Mouse (Mus musculus) CH12.LX (cell line): ENCODE measurements around the gene Cblc. TPM values are rescaled to one million over a fixed set of nuclear protein-coding genes. Genes with fewer than 3 reads are reported as not detected.

Source experiments
- DNase-seq: peaks from one replicate; pipeline ENCODE4 v3.0.0-alpha.2; 2013; ENCODE audit errors: extremely low read depth
- H3K27ac ChIP-seq: 2 replicates; pipeline ENCODE4 v1.5.1; 2012; ENCODE audit warnings: low read depth, mild to moderate bottlenecking, control low read depth, moderate library complexity; ENCODE audit not compliant: insufficient read depth
- H3K27me3 ChIP-seq: replicated peaks from 2 replicates; pipeline ENCODE3; 2012; ENCODE audit warnings: inconsistent platforms
- H3K36me3 ChIP-seq, 2 experiments: replicated peaks in 1 of 2; 2 replicates each; pipeline versions ENCODE3 to v1.6.1; 2012; ENCODE audit warnings: inconsistent platforms in 1 of 2, low read length in 1 of 2, mild to moderate bottlenecking in 1 of 2, mixed read lengths in 1 of 2, moderate library complexity in 1 of 2; ENCODE audit not compliant: control insufficient read depth in 1 of 2, insufficient read depth in 1 of 2
- H3K4me1 ChIP-seq, 2 experiments: 2 replicates each; pipeline ENCODE4 v1.6.1; 2012; ENCODE audit warnings: inconsistent platforms in 1 of 2, moderate library complexity in 1 of 2; ENCODE audit not compliant: insufficient read depth in 2 of 2, control insufficient read depth in 1 of 2
- H3K4me2 ChIP-seq: 2 replicates; pipeline ENCODE4 v1.6.1; 2012; ENCODE audit warnings: low read depth, mild to moderate bottlenecking, control low read depth; ENCODE audit not compliant: poor library complexity, insufficient read depth, severe bottlenecking
- H3K4me3 ChIP-seq, 3 experiments: fragments of 150-350 bp in 1 of 3; sonication (generic) in 1 of 3; replicated peaks in 1 of 3; 2 replicates each; pipeline versions ENCODE3 to v1.5.1; 2011 to 2012; ENCODE audit warnings: low read depth in 2 of 3, low read length in 2 of 3, mild to moderate bottlenecking in 2 of 3, moderate library complexity in 2 of 3, control low read depth in 1 of 3, improper control_type of control experiment in 1 of 3, inconsistent platforms in 1 of 3, mixed read lengths in 1 of 3; ENCODE audit not compliant: poor library complexity in 1 of 3
- H3K79me2 ChIP-seq: replicated peaks from 2 replicates; pipeline ENCODE4 v1.6.1; 2012; ENCODE audit warnings: mild to moderate bottlenecking, moderate library complexity; ENCODE audit not compliant: control insufficient read depth, poor library complexity, insufficient read depth, severe bottlenecking; ENCODE audit errors: extremely low read depth
- H3K9ac ChIP-seq: 2 replicates; pipeline ENCODE4 v1.6.1; 2012; ENCODE audit warnings: low read depth, mild to moderate bottlenecking, control low read depth, moderate library complexity; ENCODE audit not compliant: insufficient read depth
- H3K9me3 ChIP-seq: replicated peaks from 2 replicates; pipeline ENCODE3; 2012; ENCODE audit warnings: low read length, inconsistent platforms, mixed read lengths
- CHD2 ChIP-seq: IDR thresholded peaks from 2 replicates; pipeline ENCODE4 v1.6.1; 2011; ENCODE audit warnings: low read length, improper control_type of control experiment
- CTCF ChIP-seq, 2 experiments: IDR thresholded peaks in 1 of 2; conservative IDR thresholded peaks in 1 of 2; 2 replicates each; pipeline ENCODE4 v1.5.1; 2011 to 2012; ENCODE audit warnings: low read depth in 2 of 2, low read length in 2 of 2, improper control_type of control experiment in 1 of 2, inconsistent platforms in 1 of 2, mild to moderate bottlenecking in 1 of 2, moderate library complexity in 1 of 2
- EP300 ChIP-seq: IDR thresholded peaks from 2 replicates; pipeline ENCODE4 v1.6.1; 2011; ENCODE audit warnings: low read length, improper control_type of control experiment
- ETS1 ChIP-seq: conservative IDR thresholded peaks from 2 replicates; pipeline ENCODE4 v1.6.1; 2012; ENCODE audit warnings: low read depth, mild to moderate bottlenecking, inconsistent platforms, low read length, improper control_type of control experiment, moderate library complexity
- GABPA ChIP-seq: IDR thresholded peaks from 2 replicates; pipeline ENCODE4 v1.6.1; 2012; ENCODE audit warnings: low read depth, low read length, improper control_type of control experiment, inconsistent platforms; ENCODE audit not compliant: insufficient replicate concordance
- HCFC1 ChIP-seq: IDR thresholded peaks from 2 replicates; pipeline ENCODE4 v1.6.1; 2012; ENCODE audit warnings: low read depth, mild to moderate bottlenecking, inconsistent platforms, low read length, improper control_type of control experiment
- MAFK ChIP-seq: IDR thresholded peaks from 2 replicates; pipeline ENCODE4 v1.6.1; 2011; ENCODE audit warnings: low read length, improper control_type of control experiment; ENCODE audit not compliant: insufficient replicate concordance
- NELFE ChIP-seq: IDR thresholded peaks from 2 replicates; pipeline ENCODE4 v1.6.1; 2011; ENCODE audit warnings: low read depth, low read length, improper control_type of control experiment
- PAX5 ChIP-seq: IDR thresholded peaks from 2 replicates; pipeline ENCODE4 v1.6.1; 2012; ENCODE audit warnings: low read length, inconsistent platforms, mixed read lengths
- RAD21 ChIP-seq: IDR thresholded peaks from 2 replicates; pipeline ENCODE4 v1.6.1; 2011; ENCODE audit warnings: low read depth, mild to moderate bottlenecking, low read length, improper control_type of control experiment, moderate library complexity
- SIN3A ChIP-seq: IDR thresholded peaks from 2 replicates; pipeline ENCODE4 v1.6.1; 2012; ENCODE audit warnings: low read length, improper control_type of control experiment, inconsistent platforms
- SMC3 ChIP-seq: IDR thresholded peaks from 2 replicates; pipeline ENCODE4 v1.6.1; 2011; ENCODE audit warnings: low read depth, low read length, improper control_type of control experiment
- TBP ChIP-seq: conservative IDR thresholded peaks from 2 replicates; pipeline ENCODE4 v1.6.1; 2011; ENCODE audit warnings: low read depth, low read length, improper control_type of control experiment
- UBTF ChIP-seq: IDR thresholded peaks from 2 replicates; pipeline ENCODE4 v1.6.1; 2012; ENCODE audit warnings: low read depth, mild to moderate bottlenecking, inconsistent platforms, low read length, improper control_type of control experiment, moderate library complexity
- USF2 ChIP-seq: conservative IDR thresholded peaks from 2 replicates; pipeline ENCODE4 v1.6.1; 2011; ENCODE audit warnings: low read depth, low read length, improper control_type of control experiment
- ZKSCAN1 ChIP-seq: IDR thresholded peaks from 2 replicates; pipeline ENCODE4 v1.6.1; 2012; ENCODE audit warnings: low read depth, inconsistent platforms, low read length, improper control_type of control experiment, borderline replicate concordance
- dilution Hi-C: fragments of 300-500 bp; cut with MboI; formaldehyde crosslinking; loops from 2 replicates; pipeline ENCODE4 v1.14.3; 2020; ENCODE audit warnings: low sequenced_read_pairs; ENCODE audit not compliant: extremely low pct_unique_long_range_greater_than_20kb, extremely low pct_ligation_motif_present
- in situ Hi-C: fragments of 300-500 bp; cut with MboI; formaldehyde crosslinking; loops from 3 replicates; pipeline ENCODE4 v1.14.3; 2019; ENCODE audit warnings: low sequenced_read_pairs, low pct_ligation_motif_present, low pct_unique_long_range_greater_than_20kb, mixed read lengths
- polyA plus RNA-seq: library from polyadenylated mRNA; unstranded; fragments of >175 nt; gene quantifications from 2 replicates; pipeline ENCODE4 v1.2.1, GENCODE M21; 2012; ENCODE audit warnings: low read depth; ENCODE audit not compliant: insufficient read length
- total RNA-seq, 2 experiments: library from RNA; depleted of rRNA; stranded (reverse); fragments of 300-350 nt in 1 of 2; fragments of >200 nt in 1 of 2; gene quantifications; 2 replicates each; pipeline ENCODE4 v1.2.3; 2012 to 2014

The Cblc gene
- total and polyA plus RNA-seq, 3 experiments, result 6.4 to 30.8 (median 13.4) TPM

DNA sequence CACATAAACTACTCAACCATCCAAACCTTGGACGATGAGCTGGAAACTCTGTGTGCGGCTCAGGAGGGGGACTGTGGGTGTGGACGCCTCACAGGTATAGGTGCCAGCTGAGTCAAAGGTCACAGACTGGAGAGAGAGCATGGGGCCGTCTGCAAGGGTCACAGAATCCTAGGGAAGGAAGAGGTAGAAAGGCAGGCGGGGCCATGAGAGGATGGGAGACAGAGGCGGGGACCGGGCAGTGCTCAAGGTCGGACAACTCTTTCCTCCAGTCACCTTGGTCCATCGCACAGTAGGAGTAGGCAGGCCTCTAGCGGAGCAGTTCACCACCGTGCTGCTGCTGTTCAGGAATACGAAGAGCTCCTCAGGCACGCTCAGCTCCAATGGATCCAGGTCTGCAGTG lies 36.6 kb downstream of the Cblc start:
- DNase-seq, result no peak
- Histone ChIP-seq H3K4me2 (no peak overlapping the region), H3K27me3 (peaks cover 10% of the 10 kb centered on the region), H3K36me3 (peaks cover 0 to 13% of the 10 kb centered on the region in 2 experiments), H3K4me1 (peaks cover 0 to 4% of the 10 kb centered on the region in 2 experiments; a peak in 2 of 4 replicates), H3K27ac (no peak overlapping the region), H3K79me2 (no peaks in the 10 kb centered on the region), H3K9ac (no peak overlapping the region), H3K9me3 (peaks cover 4% of the 10 kb centered on the region)
- dilution Hi-C loops (no loop called here), in situ Hi-C loops (no loop called here)
- no peak for TF ChIP-seq ETS1
- no peak for TF ChIP-seq TBP
- no peak for TF ChIP-seq PAX5
- TF ChIP-seq CTCF (conservative IDR thresholded peaks at IDR 0.05 in 1 of 2, IDR thresholded peaks at IDR 0.05 in 1 of 2; ENCODE audit: low read depth in 2 of 2, low read length in 2 of 2), result no peak
- TF ChIP-seq GABPA, result no peak
- no peak for TF ChIP-seq RAD21
- no peak for TF ChIP-seq MAFK
- no peak for TF ChIP-seq SMC3
- TF ChIP-seq SIN3A, result no peak
- no peak for TF ChIP-seq CHD2
- no peak for TF ChIP-seq UBTF
- no peak for TF ChIP-seq USF2
- TF ChIP-seq, all 38 proteins: peak for 0
- no peak overlapping the region for H3K4me3 ChIP-seq

DNA sequence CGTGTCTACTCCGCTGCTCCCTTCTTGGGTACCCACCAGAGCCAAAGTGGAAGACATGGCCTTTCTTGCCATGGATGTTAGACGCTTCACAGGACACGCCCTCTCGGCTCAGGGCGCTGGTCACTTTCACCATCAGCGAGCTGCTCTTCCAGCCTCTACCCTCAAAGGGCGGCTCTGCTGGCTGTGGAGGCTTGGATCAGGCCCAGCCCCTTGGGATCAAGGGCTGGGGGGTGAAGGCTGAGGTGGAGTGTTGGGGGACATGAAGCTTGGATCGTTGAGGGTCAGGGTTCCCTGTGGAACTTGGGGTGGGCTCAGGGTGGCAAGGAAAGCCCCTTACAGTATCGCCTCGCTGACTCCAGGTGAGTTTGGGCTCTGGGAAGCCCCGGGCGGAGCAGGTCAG lies 38.0 kb downstream of the Cblc start:
- Histone ChIP-seq H3K79me2 (no peaks in the 10 kb centered on the region), H3K9ac (no peak overlapping the region), H3K36me3 (peaks cover 0 to 11% of the 10 kb centered on the region in 2 experiments), H3K4me2 (no peak overlapping the region), H3K27ac (no peak overlapping the region), H3K9me3 (peaks cover 3% of the 10 kb centered on the region), H3K4me1 (no peaks in the 10 kb centered on the region)
- no peak for TF ChIP-seq EP300
- no peak for TF ChIP-seq HCFC1
- TF ChIP-seq ZKSCAN1, result no peak
- no peak for TF ChIP-seq NELFE
- TF ChIP-seq RAD21, result no peak
- no peak for TF ChIP-seq ETS1
- TF ChIP-seq, all 38 proteins: peak for 0
- in situ Hi-C loops (no loop called here), dilution Hi-C loops (no loop called here)
- DNase-seq, result no peak
- Histone ChIP-seq H3K27me3 (peaks cover 10% of the 10 kb centered on the region), H3K4me3 (no peak overlapping the region)
